26 mouse cellular contexts compared by ENCODE assay signal in the genomic region with DNA sequence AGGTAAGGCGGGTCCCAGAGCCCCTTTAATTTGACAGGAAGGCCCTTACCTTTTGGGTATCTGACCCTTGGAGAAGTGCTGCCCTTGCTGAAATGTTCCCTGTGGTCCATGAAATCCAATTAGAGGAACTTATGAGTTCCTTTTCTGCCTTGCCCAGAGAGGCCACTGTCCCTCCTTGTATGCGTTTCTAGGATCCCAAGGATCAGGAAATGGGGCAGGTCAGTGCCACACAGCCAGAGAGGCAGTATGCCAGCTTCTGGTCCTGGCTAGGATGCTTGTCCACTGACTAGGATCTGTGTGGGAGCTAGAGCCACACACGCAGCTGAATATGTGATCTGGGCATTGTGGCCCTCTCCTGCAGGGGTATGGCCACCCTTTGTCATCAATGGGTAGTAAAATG. TPM values are rescaled to one million over a fixed set of nuclear protein-coding genes. Genes with fewer than 3 reads are reported as not detected.
"Had no signal": no experiment of that assay in that cellular context is flagged by ENCODE, and none has a peak within 500 bp of the region (broad histone marks: within the 10 kb centered on the region; RNA-seq: fewer than 3 reads in every experiment).

No protein-coding gene starts in this region.

- H3K36me3 ChIP-seq: heart, embryonic 13.5 days; heart, embryonic 15.5 days; kidney, embryonic 15.5 days had no signal

- H3K4me3 ChIP-seq: gastrocnemius, adult 2 months; heart, adult 2 months; heart, embryonic 13.5 days; heart, embryonic 15.5 days; hindbrain, embryonic 13.5 days; hindbrain, embryonic 15.5 days; kidney, embryonic 15.5 days; limb, embryonic 10.5 days; limb, embryonic 12.5 days had no signal

- DNase-seq: gastrocnemius, adult 2 months; gastrocnemius, postnatal 10 days; gastrocnemius, postnatal 25 days; heart, adult 11 months; heart, adult 2 months; heart, postnatal 14 days; heart, postnatal 36 days; kidney, adult 11 months; kidney, adult 2 months; kidney, adult 9 months; kidney, postnatal 14 days; kidney, postnatal 36 days; layer of hippocampus, adult 9-11 months; layer of hippocampus, postnatal 36 days had no signal

- H3K27ac ChIP-seq: gastrocnemius, adult 2 months; heart, adult 2 months; heart, embryonic 13.5 days; heart, embryonic 15.5 days; hindbrain, embryonic 13.5 days; hindbrain, embryonic 15.5 days; hindbrain, postnatal 0 days; kidney, embryonic 15.5 days; kidney, postnatal 0 days; limb, embryonic 10.5 days; limb, embryonic 12.5 days had no signal

- H3K4me1 ChIP-seq: hindbrain, embryonic 13.5 days; hindbrain, embryonic 15.5 days; kidney, embryonic 15.5 days; limb, embryonic 10.5 days; limb, embryonic 12.5 days had no signal

- H3K9ac ChIP-seq: heart, embryonic 13.5 days; heart, embryonic 15.5 days; hindbrain, embryonic 13.5 days; hindbrain, embryonic 15.5 days; kidney, embryonic 15.5 days; limb, embryonic 12.5 days had no signal

- H3K4me2 ChIP-seq: heart, embryonic 11.5 days; heart, embryonic 13.5 days; heart, embryonic 15.5 days; hindbrain, embryonic 13.5 days; hindbrain, embryonic 15.5 days; kidney, embryonic 15.5 days; limb, embryonic 12.5 days had no signal

- ATAC-seq: hindbrain, postnatal 0 days; intestine, embryonic 16.5 days had no signal

- H3K27me3 ChIP-seq: hindbrain, embryonic 13.5 days; hindbrain, embryonic 15.5 days; kidney, embryonic 15.5 days; limb, embryonic 12.5 days had no signal

- H3K9me3 ChIP-seq: heart, embryonic 13.5 days; heart, embryonic 15.5 days; hindbrain, embryonic 13.5 days; hindbrain, embryonic 15.5 days; kidney, embryonic 15.5 days; limb, embryonic 10.5 days; limb, embryonic 12.5 days had no signal

RNA-seq across cellular contexts. Expression of a gene that starts 36.6 kb away (rescaled TPM):
- total RNA-seq: hematopoietic stem cell, adult 5-6 weeks had no signal
